Mouse (Mus musculus): Measurements from ENCODE around the gene Gpr39. TPM values are rescaled to one million over a fixed set of nuclear protein-coding genes. Genes with fewer than 3 reads are reported as not detected.

The Gpr39 gene
- polyA plus RNA-seq, 1 experiment from 2014 or later, result not detected

DNA sequence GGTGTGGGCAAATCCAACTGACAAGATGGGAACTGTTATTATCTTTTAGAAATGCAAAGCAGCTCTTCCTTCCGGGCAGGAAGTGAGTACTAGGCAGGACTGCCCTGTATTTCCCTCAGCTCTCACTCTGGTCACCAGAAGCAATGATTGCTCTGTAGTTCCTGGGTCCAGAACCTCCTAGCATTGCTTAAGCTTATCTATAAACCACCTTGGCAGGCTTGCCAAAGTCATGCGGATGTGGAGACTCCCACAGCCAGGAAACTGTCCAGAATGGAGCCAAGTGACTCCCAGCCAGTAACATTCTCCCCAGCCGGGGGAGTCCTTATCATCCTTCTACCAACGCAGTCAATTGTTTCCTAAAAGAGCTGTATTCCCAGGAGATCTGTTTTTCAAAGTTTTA, 13.7 kb upstream of the Gpr39 start:
- WGBS, result 73% methylated on average over 4 of the region's 4 CpGs
- no peak overlapping the region for H3K9ac ChIP-seq
- no peak overlapping the region for H3K4me2 ChIP-seq
- H3K4me3 ChIP-seq, result no peak overlapping the region
- no peaks in the 10 kb centered on the region for H3K4me1 ChIP-seq (replicated peaks)
- no peaks in the 10 kb centered on the region for H3K36me3 ChIP-seq
- ATAC-seq (ENCODE audit: low read depth), result no peak
- H3K9me3 ChIP-seq, result no peaks in the 10 kb centered on the region
- H3K27ac ChIP-seq (replicated peaks), result no peak overlapping the region
- H3K27me3 ChIP-seq, result no peaks in the 10 kb centered on the region

GRCm38 (mm10) chr1:125665127-125665637, 11.6 kb upstream of the Gpr39 start:
- Histone ChIP-seq H3K9me3 (no peaks in the 10 kb centered on the region), H3K27ac (replicated peaks) (no peak overlapping the region), H3K4me3 (no peak overlapping the region), H3K4me2 (no peak overlapping the region), H3K36me3 (no peaks in the 10 kb centered on the region), H3K27me3 (no peaks in the 10 kb centered on the region), H3K9ac (no peak overlapping the region), H3K4me1 (replicated peaks) (no peaks in the 10 kb centered on the region)
- WGBS, result 74% methylated on average over 5 of the region's 5 CpGs
- no peak for ATAC-seq (ENCODE audit: low read depth)

- Histone ChIP-seq H3K4me3 (no peak overlapping the region), H3K9me3 (no peaks in the 10 kb centered on the region), H3K27me3 (no peaks in the 10 kb centered on the region), H3K9ac (no peak overlapping the region), H3K27ac (replicated peaks) (no peak overlapping the region), H3K36me3 (no peaks in the 10 kb centered on the region), H3K4me1 (replicated peaks) (no peaks in the 10 kb centered on the region), H3K4me2 (no peak overlapping the region)
- WGBS, result 86% methylated on average over 5 of the region's 5 CpGs
- ATAC-seq (ENCODE audit: low read depth), result no peak
Measured at GRCm38 (mm10) chr1:125669035-125669434, 7.8 kb upstream of the Gpr39 start.

DNA sequence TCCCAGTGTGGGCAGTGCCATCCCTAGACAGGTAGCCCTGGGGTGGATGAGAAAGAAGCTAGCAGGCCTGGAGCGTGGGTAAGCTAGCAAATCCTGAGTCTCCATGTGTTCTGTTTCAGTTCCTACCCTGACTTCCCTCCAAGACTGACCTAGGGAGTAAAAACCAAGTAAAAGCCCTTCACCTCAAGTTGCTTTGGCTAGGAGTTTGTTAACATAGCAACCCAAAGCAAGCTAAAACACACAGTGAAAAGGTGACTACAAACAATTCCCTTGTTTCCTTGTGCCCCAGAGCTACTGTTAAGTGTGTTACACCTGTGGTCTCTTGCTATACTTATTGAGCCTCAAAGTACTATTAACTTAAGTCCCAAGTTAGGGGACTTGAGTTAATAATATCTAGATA, 1.6 kb upstream of the Gpr39 start:
- Histone ChIP-seq H3K4me1 (replicated peaks) (no peaks in the 10 kb centered on the region), H3K27ac (replicated peaks) (no peak overlapping the region), H3K4me3 (no peak overlapping the region), H3K9ac (no peak overlapping the region), H3K27me3 (no peaks in the 10 kb centered on the region; the same call in 1 of the 2 replicates), H3K4me2 (no peak overlapping the region), H3K9me3 (no peaks in the 10 kb centered on the region), H3K36me3 (no peaks in the 10 kb centered on the region)
- ATAC-seq (ENCODE audit: low read depth), result no peak
- WGBS, result 82% methylated on average over 1 of the region's 1 CpGs

DNA sequence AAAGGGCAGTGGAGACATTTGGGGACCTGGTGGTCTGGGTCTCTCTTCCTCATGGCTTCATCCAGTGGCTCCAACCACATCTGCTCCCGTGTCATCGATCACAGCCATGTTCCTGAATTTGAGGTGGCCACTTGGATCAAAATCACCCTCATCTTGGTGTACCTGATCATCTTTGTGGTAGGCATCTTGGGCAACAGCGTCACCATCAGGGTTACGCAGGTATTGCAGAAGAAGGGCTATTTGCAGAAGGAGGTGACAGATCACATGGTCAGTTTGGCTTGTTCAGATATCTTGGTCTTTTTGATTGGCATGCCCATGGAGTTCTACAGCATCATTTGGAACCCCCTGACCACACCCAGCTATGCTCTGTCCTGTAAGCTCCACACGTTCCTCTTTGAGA, 491 bp downstream of the Gpr39 start:
- H3K9me3 ChIP-seq, result no peaks in the 10 kb centered on the region
- H3K4me1 ChIP-seq (replicated peaks), result peaks cover 5% of the 10 kb centered on the region; the same call in 1 of the 2 replicates
- no peak overlapping the region for H3K9ac ChIP-seq
- WGBS, result 87% methylated on average over 5 of the region's 5 CpGs
- H3K36me3 ChIP-seq, result no peaks in the 10 kb centered on the region
- ATAC-seq (ENCODE audit: low read depth), result no peak
- H3K4me3 ChIP-seq, result no peak overlapping the region
- H3K27ac ChIP-seq (replicated peaks), result no peak overlapping the region
- no peaks in the 10 kb centered on the region; the same call in 1 of the 2 replicates for H3K27me3 ChIP-seq
- no peak overlapping the region for H3K4me2 ChIP-seq

DNA sequence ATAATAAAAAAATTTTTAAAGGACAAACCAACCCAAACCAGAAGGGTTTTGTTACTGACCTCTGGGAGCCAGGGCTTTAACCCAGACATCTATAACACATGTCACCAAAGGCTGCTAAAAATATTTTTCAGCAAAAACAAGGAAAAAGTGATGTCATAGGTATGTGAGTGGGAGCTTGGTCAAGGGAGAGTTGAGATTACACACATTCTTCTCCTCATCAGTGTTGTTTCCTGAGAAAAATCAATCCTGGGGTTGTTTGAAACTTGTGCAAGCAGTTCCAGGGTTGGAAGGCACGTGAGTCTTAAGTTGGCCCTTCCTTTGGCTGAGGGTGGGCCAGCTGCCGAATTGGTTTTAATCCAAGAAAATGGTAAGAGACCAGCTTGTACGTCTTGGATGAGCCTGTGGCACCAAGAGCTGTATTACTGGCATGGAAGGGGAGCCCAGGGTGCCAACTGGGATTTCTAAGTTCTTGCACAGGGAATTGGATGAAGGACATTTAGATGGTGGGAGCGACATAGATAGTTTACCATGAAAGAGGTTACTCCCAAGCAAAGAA, 2.8 kb downstream of the Gpr39 start:
- no peak overlapping the region for H3K9ac ChIP-seq
- ATAC-seq (ENCODE audit: low read depth), result no peak
- WGBS, result 87% methylated on average over 4 of the region's 4 CpGs
- no peaks in the 10 kb centered on the region for H3K36me3 ChIP-seq
- no peak overlapping the region for H3K4me2 ChIP-seq
- peaks cover 5% of the 10 kb centered on the region; the same call in 1 of the 2 replicates for H3K4me1 ChIP-seq (replicated peaks)
- no peak overlapping the region for H3K27ac ChIP-seq (replicated peaks)
- H3K9me3 ChIP-seq, result no peaks in the 10 kb centered on the region
- H3K27me3 ChIP-seq, result no peaks in the 10 kb centered on the region; the same call in 1 of the 2 replicates
- H3K4me3 ChIP-seq, result no peak overlapping the region

- Histone ChIP-seq H3K36me3 (no peaks in the 10 kb centered on the region), H3K27me3 (no peaks in the 10 kb centered on the region), H3K4me2 (no peak overlapping the region), H3K4me3 (no peak overlapping the region), H3K27ac (replicated peaks) (no peak overlapping the region), H3K9ac (no peak overlapping the region), H3K4me1 (replicated peaks) (peaks cover 5% of the 10 kb centered on the region; the same call in 1 of the 2 replicates), H3K9me3 (no peaks in the 10 kb centered on the region)
- WGBS, result 88% methylated on average over 3 of the region's 3 CpGs
- ATAC-seq (ENCODE audit: low read depth), result no peak
Measured at GRCm38 (mm10) chr1:125684423-125684822, 7.6 kb downstream of the Gpr39 start.

GRCm38 (mm10) chr1:125685304-125685703, 8.5 kb downstream of the Gpr39 start:
- no peak for ATAC-seq (ENCODE audit: low read depth)
- Histone ChIP-seq H3K36me3 (no peaks in the 10 kb centered on the region), H3K9me3 (no peaks in the 10 kb centered on the region), H3K27ac (replicated peaks) (no peak overlapping the region), H3K27me3 (no peaks in the 10 kb centered on the region), H3K4me1 (replicated peaks) (peaks cover 5% of the 10 kb centered on the region; the same call in 1 of the 2 replicates), H3K4me2 (no peak overlapping the region), H3K4me3 (no peak overlapping the region), H3K9ac (no peak overlapping the region)
- WGBS, result 94% methylated on average over 1 of the region's 1 CpGs

- Histone ChIP-seq H3K27me3 (no peaks in the 10 kb centered on the region), H3K9me3 (no peaks in the 10 kb centered on the region), H3K4me3 (no peak overlapping the region), H3K27ac (replicated peaks) (no peak overlapping the region), H3K4me2 (no peak overlapping the region), H3K9ac (no peak overlapping the region), H3K4me1 (replicated peaks) (no peaks in the 10 kb centered on the region), H3K36me3 (no peaks in the 10 kb centered on the region)
- WGBS, result 84% methylated on average over 13 of the region's 13 CpGs
- no peak for ATAC-seq (ENCODE audit: low read depth)
Measured at GRCm38 (mm10) chr1:125687701-125688420, 11.1 kb downstream of the Gpr39 start.

DNA sequence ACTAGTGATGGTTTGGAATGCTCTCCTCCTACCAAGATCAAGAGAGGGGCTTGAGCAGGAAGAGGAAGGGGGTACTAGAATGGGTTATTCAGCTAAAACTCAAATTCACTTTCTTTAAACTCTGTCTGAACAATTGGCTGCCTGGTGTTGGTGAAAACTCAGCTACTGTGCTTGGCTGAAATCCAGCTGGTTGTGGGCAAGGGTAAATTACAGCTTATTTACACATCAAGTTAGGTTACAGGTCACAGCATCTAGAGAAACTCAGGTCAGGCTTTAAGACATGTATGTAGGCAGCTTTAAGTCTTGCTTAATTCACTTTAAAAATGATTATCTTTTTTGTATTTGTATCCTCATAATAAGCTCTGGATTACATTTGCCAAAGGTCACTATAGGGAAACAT, 16.7 kb downstream of the Gpr39 start:
- Histone ChIP-seq H3K9ac (no peak overlapping the region), H3K9me3 (no peaks in the 10 kb centered on the region), H3K4me2 (no peak overlapping the region), H3K27me3 (no peaks in the 10 kb centered on the region), H3K27ac (replicated peaks) (no peak overlapping the region), H3K4me3 (no peak overlapping the region), H3K36me3 (no peaks in the 10 kb centered on the region), H3K4me1 (replicated peaks) (no peaks in the 10 kb centered on the region)
- no peak for ATAC-seq (ENCODE audit: low read depth)

- Histone ChIP-seq H3K27ac (replicated peaks) (no peak overlapping the region), H3K27me3 (no peaks in the 10 kb centered on the region), H3K36me3 (no peaks in the 10 kb centered on the region), H3K9me3 (no peaks in the 10 kb centered on the region), H3K4me1 (replicated peaks) (no peaks in the 10 kb centered on the region), H3K4me3 (no peak overlapping the region), H3K9ac (no peak overlapping the region), H3K4me2 (no peak overlapping the region)
- ATAC-seq (ENCODE audit: low read depth), result no peak
- 81% methylated on average over 5 of the region's 5 CpGs for WGBS
Measured at GRCm38 (mm10) chr1:125694338-125694737, 17.5 kb downstream of the Gpr39 start.

DNA sequence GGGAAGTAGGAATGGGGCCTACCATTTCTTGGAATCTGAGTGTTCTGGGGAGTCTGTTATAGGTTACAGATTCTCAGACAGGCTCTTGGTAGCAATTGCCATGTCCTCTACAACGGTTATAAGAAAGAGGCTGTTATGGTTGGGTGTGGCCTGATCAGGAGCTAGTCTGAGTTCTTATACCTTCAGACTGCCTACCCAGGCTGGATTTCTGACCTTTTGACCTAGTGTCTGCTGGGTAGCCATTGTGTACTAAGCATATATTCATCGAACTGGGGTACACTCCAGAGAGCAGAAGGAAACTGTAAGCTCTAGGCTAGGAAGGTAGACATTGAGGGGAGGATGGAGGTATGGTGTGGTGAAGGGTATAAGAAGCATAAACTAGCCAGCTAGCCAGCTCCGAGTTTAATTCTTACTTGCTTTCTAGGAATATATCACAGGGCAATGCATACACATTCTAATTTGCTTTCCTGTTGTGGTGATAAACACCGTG, 24.4 kb downstream of the Gpr39 start:
- ATAC-seq (ENCODE audit: low read depth), result no peak
- Histone ChIP-seq H3K27me3 (no peaks in the 10 kb centered on the region), H3K9me3 (no peaks in the 10 kb centered on the region), H3K4me1 (replicated peaks) (peaks cover 3% of the 10 kb centered on the region; the same call in 1 of the 2 replicates), H3K4me3 (no peak overlapping the region), H3K27ac (replicated peaks) (no peak overlapping the region), H3K36me3 (no peaks in the 10 kb centered on the region), H3K9ac (no peak overlapping the region), H3K4me2 (no peak overlapping the region)
- 79% methylated on average over 4 of the region's 4 CpGs for WGBS
